Mouse (Mus musculus) central nervous system, embryonic 18 days (tissue): Measurements from ENCODE around the gene Ppara. TPM values are rescaled to one million over a fixed set of nuclear protein-coding genes. Genes with fewer than 3 reads are reported as not detected.

Experiments
- polyA plus RNA-seq: library from polyadenylated mRNA; depleted of rRNA; stranded (reverse); fragments of >200 nt; gene quantifications from 2 replicates; pipeline ENCODE4 v1.2.3, GENCODE M21; 2012; rRNA removed

Ppara gene
- polyA plus RNA-seq, result 0.40 and 0.47 TPM in 2 replicates

DNA sequence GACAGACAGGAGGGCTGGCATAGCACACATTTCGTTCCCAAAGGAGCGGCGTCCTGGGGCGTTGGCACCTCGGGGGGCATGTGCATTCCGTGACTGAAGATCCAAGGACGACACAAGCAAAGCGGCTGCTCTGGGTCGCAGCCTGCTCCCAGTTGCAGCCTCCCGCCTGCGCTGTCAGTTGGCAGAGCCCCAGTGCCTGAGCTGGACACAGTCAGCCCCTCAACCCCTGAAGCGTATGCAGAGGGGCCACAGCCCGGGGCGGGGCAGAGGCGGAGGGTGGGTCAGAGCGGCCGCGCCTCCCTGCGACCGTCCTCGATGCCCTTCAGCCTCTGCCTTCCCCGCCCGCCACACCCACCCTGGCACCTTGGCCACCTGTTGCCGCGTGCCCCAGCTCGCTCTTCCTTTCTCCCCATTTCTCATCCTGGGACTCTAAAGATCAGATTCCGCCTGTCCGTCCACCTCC is at the start of gene Ppara:
Gene Ppara, plus strand, starts transcription at position 413 of the 463 bp plus-strand sequence.

DNA sequence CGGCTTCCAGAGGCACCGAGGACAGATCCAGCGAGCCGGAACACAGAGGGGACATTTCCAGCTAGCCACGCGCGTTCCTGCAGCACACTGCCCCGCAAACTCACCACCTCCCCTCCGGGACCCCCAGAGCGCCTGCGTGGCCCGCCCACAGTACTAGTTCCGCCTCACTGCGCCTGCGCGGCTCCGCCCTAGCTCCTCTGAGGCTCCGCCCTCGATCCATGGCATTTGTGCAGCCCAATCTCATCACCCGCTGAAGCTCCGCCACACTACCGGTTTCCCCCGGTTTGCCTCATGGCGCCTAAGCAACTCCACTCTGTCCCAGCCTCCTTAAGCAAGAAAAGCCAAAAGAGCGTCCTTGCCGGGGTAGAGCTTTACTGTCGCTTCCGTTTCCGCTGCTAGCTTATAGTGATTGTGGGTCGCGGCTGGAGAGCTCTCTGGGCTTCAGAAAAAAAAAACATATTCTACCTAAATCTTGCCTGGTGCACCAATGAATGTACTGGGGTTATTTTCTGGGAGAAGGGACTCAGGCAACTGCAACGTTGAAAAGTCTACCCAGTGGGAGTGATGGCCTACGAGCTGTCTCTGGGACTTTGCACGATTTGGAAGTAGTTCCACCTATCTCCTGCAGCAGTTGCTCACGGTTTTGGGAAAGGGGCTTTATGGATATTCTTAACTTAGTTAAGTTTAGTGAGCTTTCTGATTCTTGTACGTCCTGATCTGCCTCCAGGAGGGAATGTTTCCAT is 76.9 kb downstream of the Ppara start, which contains the start of gene Cdpf1:
Gene Cdpf1, minus strand, starts transcription at position 163 of the 743 bp plus-strand sequence.

GRCm38 (mm10) chr15:85821203-85822010 is 86.6 kb downstream of the Ppara start, which contains the start of gene Pkdrej:
Gene Pkdrej (minus strand): TSS chr15:85821734.

GRCm38 (mm10) chr15:85831954-85832590 is 97.3 kb downstream of the Ppara start, which contains the start of gene Ttc38:
Gene Ttc38 (plus strand): TSS chr15:85832306.

Other genes with a start within 250 kb of the Ppara start
- 0.08 TPM in 1 of 2 replicates, not detected in the other for gene 7530416G11Rik, start 231.8 kb upstream of the Ppara start, polyA plus RNA-seq
- 35.9 and 45.8 TPM in 2 replicates for gene Wnt7b, start 152.5 kb upstream of the Ppara start, polyA plus RNA-seq
- gene Cdpf1, start 76.7 kb downstream of the Ppara start, polyA plus RNA-seq, result 19.9 and 20.0 TPM in 2 replicates
- 0.12 TPM in 2 replicates for gene Pkdrej, start 86.8 kb downstream of the Ppara start, polyA plus RNA-seq
- gene Ttc38, start 97.3 kb downstream of the Ppara start, polyA plus RNA-seq, result 3.0 and 4.2 TPM in 2 replicates
- 4.8 and 5.1 TPM in 2 replicates for gene Gtse1, start 124.8 kb downstream of the Ppara start, polyA plus RNA-seq
- 74.2 and 76.2 TPM in 2 replicates for gene Trmu, start 144.3 kb downstream of the Ppara start, polyA plus RNA-seq